Mouse (Mus musculus): ENCODE measurements around the gene Cfl1.

DNA sequence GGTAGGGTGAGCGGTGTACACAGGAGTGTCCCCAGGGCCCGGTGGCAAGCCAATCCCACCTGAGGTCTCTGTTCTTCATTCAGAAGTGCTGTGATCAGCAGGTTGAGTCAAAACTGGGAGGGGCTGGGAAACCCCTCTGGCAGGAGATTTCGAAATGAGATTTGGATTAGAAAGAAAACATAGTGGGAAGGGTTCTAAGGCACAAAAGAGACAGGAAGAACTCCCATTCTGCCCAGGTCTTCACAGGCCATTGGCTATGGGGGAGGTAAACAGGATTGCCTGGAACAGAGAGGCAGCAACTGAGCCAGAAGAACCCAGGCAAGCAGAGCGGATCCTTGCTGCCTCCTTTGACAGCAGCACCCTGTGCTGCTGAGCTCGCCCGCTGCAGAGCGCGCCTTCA, 48.5 kb downstream of the Cfl1 start:
- no peak for TF ChIP-seq CTCF (conservative IDR thresholded peaks at IDR 0.05 in 1 of 2, IDR thresholded peaks at IDR 0.05 in 1 of 2; ENCODE audit: low read depth in 2 of 2, low read length in 2 of 2)
- no peak for TF ChIP-seq ETS1 (conservative IDR thresholded peaks at IDR 0.05; ENCODE audit: low read depth, low read length)
- no peak for TF ChIP-seq POLR2AphosphoS2 (IDR thresholded peaks at IDR 0.05; ENCODE audit: low read depth, low read length)
- no peak for TF ChIP-seq SIN3A (IDR thresholded peaks at IDR 0.05; ENCODE audit: low read length)
- TF ChIP-seq SMC3 (IDR thresholded peaks at IDR 0.05; ENCODE audit: low read depth, low read length), result no peak
- no peak for TF ChIP-seq KAT2A (IDR thresholded peaks at IDR 0.05; ENCODE audit: insufficient replicate concordance, low read length)
- no peak for TF ChIP-seq CHD2 (IDR thresholded peaks at IDR 0.05; ENCODE audit: low read length)
- TF ChIP-seq RCOR1 (conservative IDR thresholded peaks at IDR 0.05; ENCODE audit: low read depth, low read length), result no peak
- no peak for TF ChIP-seq MEF2A (IDR thresholded peaks at IDR 0.05; ENCODE audit: borderline replicate concordance, low read depth, low read length)
